Mouse (Mus musculus) ES-E14 (cell line): ENCODE results near the gene Gpr63.

ENCODE experiments used
- CHD2 ChIP-seq: IDR thresholded peaks from 2 replicates; pipeline ENCODE4 v1.6.1; 2014; ENCODE audit warnings: mild to moderate bottlenecking, low read depth, low read length, inconsistent platforms
- HCFC1 ChIP-seq: IDR thresholded peaks from 2 replicates; pipeline ENCODE4 v1.6.1; 2012; ENCODE audit warnings: low read length, inconsistent platforms, borderline replicate concordance; ENCODE audit not compliant: insufficient read depth
- MAFK ChIP-seq: IDR thresholded peaks from 2 replicates; pipeline ENCODE4 v1.6.1; 2014; ENCODE audit warnings: mild to moderate bottlenecking, low read depth, low read length, inconsistent platforms; ENCODE audit not compliant: insufficient read depth
- ZNF384 ChIP-seq: IDR thresholded peaks from 2 replicates; pipeline ENCODE4 v1.6.1; 2012; ENCODE audit warnings: low read depth, low read length, inconsistent platforms

DNA sequence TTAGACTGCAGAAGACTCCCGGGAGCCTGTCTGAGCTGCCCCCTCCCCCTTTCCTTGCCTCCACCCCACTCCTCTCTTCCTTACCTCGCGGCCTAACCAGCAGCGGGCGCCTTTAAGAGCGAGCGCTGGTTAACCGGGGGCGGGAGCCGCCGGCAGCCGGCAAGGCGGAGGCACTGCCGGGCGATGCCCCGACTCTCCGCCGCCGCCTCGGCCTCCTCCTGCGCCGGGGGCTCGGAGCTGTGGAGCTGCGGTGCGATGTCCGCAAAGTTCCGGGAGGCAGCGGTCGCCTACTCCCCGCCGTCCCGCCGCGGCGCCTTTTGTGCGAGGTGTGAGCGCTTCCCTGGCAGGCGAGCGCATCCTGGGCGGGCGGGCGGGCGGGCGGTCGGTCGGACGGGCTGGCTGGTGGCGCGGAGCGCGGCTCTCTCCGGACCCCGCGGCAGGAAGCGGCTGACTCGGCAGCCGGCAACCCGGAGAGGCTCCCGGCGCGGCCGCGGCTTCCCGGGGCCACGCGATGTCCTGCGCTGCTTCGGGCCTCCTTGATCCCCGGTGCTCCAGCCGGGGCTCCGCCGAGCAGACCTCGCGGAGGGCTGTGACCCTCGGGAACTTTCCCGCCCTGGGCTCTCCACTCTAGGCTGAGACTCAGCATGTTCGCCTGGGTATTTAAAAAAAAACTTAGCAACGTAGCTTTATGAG, at the start of gene Gpr63:
- TF ChIP-seq HCFC1, result no peak
- no peak for TF ChIP-seq ZNF384
- TF ChIP-seq MAFK, result no peak
- no peak for TF ChIP-seq CHD2
